Mouse (Mus musculus): ENCODE results near the gene Ica1.

DNA sequence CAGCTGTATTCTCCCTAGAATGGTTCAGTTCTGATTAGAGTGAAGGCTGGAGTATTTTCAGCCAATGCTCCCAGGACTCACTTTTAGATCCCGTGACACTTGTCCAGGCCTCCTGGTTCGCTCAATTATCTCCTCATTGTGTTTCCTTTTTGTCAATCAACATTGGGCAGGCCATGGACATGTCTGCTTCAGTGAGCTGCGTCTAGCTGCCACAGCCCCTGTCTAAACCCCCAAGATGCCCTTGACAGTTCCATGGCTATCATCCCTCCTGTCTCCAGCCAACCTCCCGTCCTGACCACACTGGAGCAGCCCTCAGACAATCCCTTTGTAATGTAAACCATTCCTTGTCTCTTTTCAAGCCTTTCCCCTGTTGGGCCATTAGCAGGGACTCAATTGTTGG is 116.9 kb downstream of the Ica1 start:
- TF ChIP-seq POLR2A (IDR thresholded peaks at IDR 0.05; ENCODE audit: borderline replicate concordance, insufficient read depth, low read length) (no peak), CTCF (IDR thresholded peaks at IDR 0.05; ENCODE audit: borderline replicate concordance, insufficient read depth, low read depth, low read length) (no peak)

All from cerebellum, adult 2 months (tissue).